Mouse (Mus musculus) testis, adult 2 months (tissue): ENCODE measurements around the gene Asb6. TPM values are rescaled to one million over a fixed set of nuclear protein-coding genes. Genes with fewer than 3 reads are reported as not detected.

Source experiments
- H3K27ac ChIP-seq: fragments of 200-500 bp; 2 replicates; pipeline ENCODE4 v1.5.1; 2012; ENCODE audit warnings: low read depth, low read length; ENCODE audit not compliant: control insufficient read depth, insufficient read depth
- H3K27me3 ChIP-seq: fragments of 200-500 bp; 2 replicates; pipeline ENCODE4 v1.6.1; 2012; ENCODE audit warnings: mild to moderate bottlenecking, low read length, moderate library complexity; ENCODE audit not compliant: control insufficient read depth, insufficient read depth
- H3K36me3 ChIP-seq: fragments of 200-500 bp; 2 replicates; pipeline ENCODE4 v1.6.1; 2012; ENCODE audit warnings: mild to moderate bottlenecking, low read length; ENCODE audit not compliant: control insufficient read depth, insufficient read depth
- H3K4me1 ChIP-seq: fragments of 200-500 bp; 2 replicates; pipeline ENCODE4 v1.6.1; 2012; ENCODE audit warnings: low read length; ENCODE audit not compliant: control insufficient read depth, insufficient read depth
- H3K4me3 ChIP-seq: fragments of 200-500 bp; 2 replicates; pipeline ENCODE4 v1.5.1; 2012; ENCODE audit warnings: low read depth, mild to moderate bottlenecking, low read length, moderate library complexity, mixed read lengths; ENCODE audit not compliant: control insufficient read depth
- CTCF ChIP-seq: fragments of 200-500 bp; IDR thresholded peaks from 2 replicates; pipeline ENCODE4 v1.5.1; 2012; ENCODE audit warnings: low read depth, mild to moderate bottlenecking, inconsistent platforms, low read length, moderate library complexity; ENCODE audit not compliant: control insufficient read depth, insufficient read depth, insufficient replicate concordance
- POLR2A ChIP-seq: fragments of 200-500 bp; IDR thresholded peaks from 2 replicates; pipeline ENCODE4 v1.6.1; 2012; ENCODE audit warnings: low read depth, mild to moderate bottlenecking, inconsistent platforms, low read length, moderate library complexity; ENCODE audit not compliant: control insufficient read depth
- polyA plus RNA-seq: library from polyadenylated mRNA; depleted of rRNA; stranded (reverse); fragments of >200 nt; gene quantifications from 2 replicates; pipeline ENCODE4 v1.2.3, GENCODE M21; 2012

Gene Asb6
- polyA plus RNA-seq, 1 experiment = 10.5 TPM

DNA sequence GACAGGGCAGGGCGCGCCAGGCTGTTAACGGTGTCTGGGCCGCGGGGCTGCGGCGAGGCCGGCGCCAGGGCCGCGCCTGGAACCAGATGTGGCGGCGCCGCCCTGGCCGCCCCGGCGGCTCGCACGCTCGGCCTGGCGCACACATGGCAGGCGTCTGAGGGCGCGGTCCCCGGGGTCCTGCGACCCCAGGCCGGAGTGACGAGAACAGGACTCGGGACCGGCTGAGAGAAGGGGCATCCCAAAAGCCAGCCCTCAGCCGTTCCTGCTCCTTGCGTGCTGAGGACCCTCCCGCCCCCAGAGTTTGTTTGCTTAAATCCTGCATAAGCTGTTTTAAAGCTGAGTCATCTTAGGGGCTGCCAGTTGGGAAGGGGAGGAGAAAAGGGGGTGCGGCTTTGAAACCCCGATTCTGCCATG lies 34.8 kb upstream of the Asb6 start:
- H3K4me1 ChIP-seq = peaks cover 5% of the 10 kb centered on the region
- no peaks in the 10 kb centered on the region for H3K36me3 ChIP-seq
- no peak for TF ChIP-seq POLR2A
- TF ChIP-seq CTCF = no peak
- no peak overlapping the region for H3K27ac ChIP-seq
- no peaks in the 10 kb centered on the region for H3K27me3 ChIP-seq
- peak overlapping the region; percentile 12 for H3K4me3 ChIP-seq

DNA sequence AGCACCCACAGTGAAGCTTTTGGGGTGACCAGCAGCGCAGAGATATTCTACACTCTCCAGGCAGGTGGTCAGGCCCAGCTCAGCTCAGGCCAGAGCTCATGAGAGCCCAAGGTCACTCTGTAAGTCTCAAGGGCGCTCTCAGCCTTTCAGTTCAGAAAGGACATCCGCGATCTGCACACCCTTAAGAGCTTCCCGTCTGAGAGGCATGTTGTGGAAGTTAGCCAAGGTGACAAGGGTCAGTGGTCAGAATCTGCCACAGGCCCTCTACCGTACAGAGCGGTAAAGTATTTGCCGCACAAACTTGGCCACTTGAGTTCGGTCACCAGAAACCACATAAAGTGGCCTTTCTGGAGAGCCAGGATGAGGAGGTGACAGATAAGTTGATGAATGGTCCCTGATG lies 33.4 kb upstream of the Asb6 start:
- Histone ChIP-seq H3K27ac (no peak overlapping the region), H3K36me3 (no peaks in the 10 kb centered on the region), H3K4me1 (peaks cover 5% of the 10 kb centered on the region), H3K4me3 (no peak overlapping the region), H3K27me3 (no peaks in the 10 kb centered on the region)
- TF ChIP-seq POLR2A (no peak), CTCF (no peak)

- H3K36me3 ChIP-seq = no peaks in the 10 kb centered on the region
- no peak overlapping the region for H3K27ac ChIP-seq
- TF ChIP-seq CTCF (no peak), POLR2A (no peak)
- no peak overlapping the region for H3K4me3 ChIP-seq
- H3K27me3 ChIP-seq = no peaks in the 10 kb centered on the region
- peaks cover 5% of the 10 kb centered on the region for H3K4me1 ChIP-seq
These were observed 31.9 kb upstream of the Asb6 start for GRCm38 (mm10) chr2:30862081-30862480.

DNA sequence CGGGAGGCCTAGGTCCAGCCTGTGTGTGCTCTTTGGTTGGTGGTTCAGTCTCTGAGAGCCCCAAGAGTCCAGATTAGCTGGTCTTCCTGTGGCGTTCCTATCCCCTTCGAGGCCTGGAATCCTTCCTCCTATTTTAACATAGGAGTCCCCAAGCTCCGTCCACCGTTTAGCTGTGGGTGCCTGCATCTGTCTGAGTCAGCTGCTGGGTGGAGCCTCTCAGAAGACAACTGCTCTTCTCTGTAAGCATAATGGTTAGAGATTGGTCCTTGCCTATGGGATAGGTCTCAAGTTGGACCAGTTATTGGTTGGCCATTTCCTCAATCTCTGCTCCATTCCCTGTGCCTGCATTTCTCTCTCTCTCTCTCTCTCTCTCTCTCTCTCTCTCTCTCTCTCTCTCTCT lies 29.6 kb upstream of the Asb6 start:
- H3K27me3 ChIP-seq = no peaks in the 10 kb centered on the region
- no peak for TF ChIP-seq POLR2A
- TF ChIP-seq CTCF = no peak
- H3K36me3 ChIP-seq = no peaks in the 10 kb centered on the region
- no peak overlapping the region for H3K4me3 ChIP-seq
- H3K27ac ChIP-seq = no peak overlapping the region
- no peaks in the 10 kb centered on the region for H3K4me1 ChIP-seq

DNA sequence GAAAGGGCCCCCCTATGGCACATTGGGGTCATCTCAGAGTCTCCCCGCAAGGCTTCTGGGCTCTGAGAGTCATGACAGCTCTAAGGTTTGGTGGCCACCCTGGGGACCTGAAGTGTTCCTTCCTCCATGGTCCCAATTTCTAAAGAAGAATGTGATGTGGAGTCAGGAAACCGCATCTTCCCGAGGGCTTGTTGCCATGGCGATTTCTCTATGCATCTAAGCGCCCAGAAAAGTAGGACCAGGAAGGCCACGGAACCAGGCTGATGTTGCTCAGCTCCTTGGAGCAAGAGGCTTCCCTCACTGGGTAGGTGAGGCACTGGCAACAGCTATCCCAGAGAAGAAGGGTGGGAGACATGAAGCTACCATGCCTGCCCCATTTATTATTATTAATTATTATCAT lies 26.9 kb upstream of the Asb6 start:
- Histone ChIP-seq H3K4me3 (no peak overlapping the region), H3K27ac (no peak overlapping the region), H3K36me3 (no peaks in the 10 kb centered on the region), H3K4me1 (no peaks in the 10 kb centered on the region), H3K27me3 (no peaks in the 10 kb centered on the region)
- TF ChIP-seq CTCF = no peak
- no peak for TF ChIP-seq POLR2A

- Histone ChIP-seq H3K4me3 (no peak overlapping the region), H3K27ac (no peak overlapping the region), H3K36me3 (no peaks in the 10 kb centered on the region), H3K27me3 (no peaks in the 10 kb centered on the region), H3K4me1 (no peaks in the 10 kb centered on the region)
- TF ChIP-seq POLR2A = no peak
These were observed 22.7 kb upstream of the Asb6 start for GRCm38 (mm10) chr2:30852771-30853313.

DNA sequence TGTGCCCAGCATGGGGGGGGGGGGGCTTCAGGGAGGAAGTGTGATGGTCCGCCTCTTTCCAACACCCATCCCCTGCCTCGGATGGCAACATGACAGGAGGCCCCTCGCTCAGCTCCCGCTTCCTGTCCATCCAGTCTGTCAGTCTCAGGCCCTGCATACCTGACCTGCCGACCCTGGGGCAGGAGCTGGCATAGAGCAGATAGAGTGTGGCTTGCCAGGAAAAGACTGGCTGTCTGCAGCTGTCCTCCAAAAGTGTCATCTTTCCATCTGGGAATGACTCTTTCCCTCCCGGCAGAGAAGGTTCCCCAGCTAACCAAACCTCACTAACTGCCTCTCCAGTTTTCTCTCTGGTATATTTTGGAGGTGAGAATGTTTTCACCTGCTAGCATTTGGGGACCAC lies 20.4 kb upstream of the Asb6 start:
- Histone ChIP-seq H3K4me3 (no peak overlapping the region), H3K4me1 (no peaks in the 10 kb centered on the region; the same call in 1 of the 2 replicates), H3K36me3 (no peaks in the 10 kb centered on the region), H3K27ac (no peak overlapping the region), H3K27me3 (no peaks in the 10 kb centered on the region)
- TF ChIP-seq POLR2A = no peak
- TF ChIP-seq CTCF = no peak

- Histone ChIP-seq H3K4me1 (peaks cover 5% of the 10 kb centered on the region), H3K27ac (no peak overlapping the region), H3K36me3 (no peaks in the 10 kb centered on the region), H3K4me3 (no peak overlapping the region), H3K27me3 (no peaks in the 10 kb centered on the region; the same call in 1 of the 2 replicates)
- no peak for TF ChIP-seq POLR2A
- no peak for TF ChIP-seq CTCF
These were observed 18.1 kb upstream of the Asb6 start for GRCm38 (mm10) chr2:30848184-30848583.
